Mouse (Mus musculus): Measurements from ENCODE around the gene Mylk4. TPM values are rescaled to one million over a fixed set of nuclear protein-coding genes. Genes with fewer than 3 reads are reported as not detected.

Mylk4 gene
- 0.07 TPM in 1 of 2 replicates, not detected in the other for polyA plus RNA-seq (2014; fragmentation: Nextera tagmentation; extraction: Ambion mirVana)

GRCm38 (mm10) chr13:32783816-32784215 is at the start of gene Mylk4:
Mylk4 (minus strand) TSS chr13:32783954.
- DNase-seq (ENCODE audit: low spot score): no peak
- Histone ChIP-seq H3K27ac (ENCODE audit: low read depth, low read length) (no peak within 1 kb of the TSS), H3K4me2 (ENCODE audit: low read length) (no peak within 1 kb of the TSS), H3K9me3 (replicated peaks; ENCODE audit: control insufficient read depth, low read length) (no peaks in the 10 kb centered on the region), H3K9ac (ENCODE audit: low read length) (no peak within 1 kb of the TSS), H3K27me3 (replicated peaks; ENCODE audit: control insufficient read depth, insufficient read depth, low read length) (no peaks in the 10 kb centered on the region), H3K4me3 (ENCODE audit: low read depth, low read length) (no peak within 1 kb of the TSS), H3K4me1 (ENCODE audit: control insufficient read depth, insufficient read depth, low read length) (no peaks in the 10 kb centered on the region), H3K36me3 (ENCODE audit: control insufficient read depth, insufficient read depth, low read length) (no peaks in the 10 kb centered on the region)
- ATAC-seq: no peak
- WGBS: 85% methylated on average over 8 of the region's 8 CpGs

- Histone ChIP-seq H3K36me3 (ENCODE audit: control insufficient read depth, insufficient read depth, low read length) (no peaks in the 10 kb centered on the region), H3K4me2 (ENCODE audit: low read length) (no peak overlapping the region), H3K9me3 (replicated peaks; ENCODE audit: control insufficient read depth, low read length) (no peaks in the 10 kb centered on the region), H3K27ac (ENCODE audit: low read depth, low read length) (no peak overlapping the region), H3K9ac (ENCODE audit: low read length) (no peak overlapping the region), H3K4me1 (ENCODE audit: control insufficient read depth, insufficient read depth, low read length) (no peaks in the 10 kb centered on the region), H3K27me3 (replicated peaks; ENCODE audit: control insufficient read depth, insufficient read depth, low read length) (no peaks in the 10 kb centered on the region), H3K4me3 (ENCODE audit: low read depth, low read length) (no peak overlapping the region)
- ATAC-seq (no peak), DNase-seq (ENCODE audit: low spot score) (no peak)
- 69% methylated on average over 6 of the region's 6 CpGs for WGBS
Observed at GRCm38 (mm10) chr13:32833237-32833636, 49.5 kb upstream of the Mylk4 start.

- no peaks in the 10 kb centered on the region for H3K36me3 ChIP-seq (ENCODE audit: control insufficient read depth, insufficient read depth, low read length)
- no peak overlapping the region for H3K9ac ChIP-seq (ENCODE audit: low read length)
- H3K9me3 ChIP-seq (replicated peaks; ENCODE audit: control insufficient read depth, low read length): no peaks in the 10 kb centered on the region
- no peak for ATAC-seq
- H3K4me3 ChIP-seq (ENCODE audit: low read depth, low read length): no peak overlapping the region
- H3K4me2 ChIP-seq (ENCODE audit: low read length): no peak overlapping the region
- no peaks in the 10 kb centered on the region for H3K27me3 ChIP-seq (replicated peaks; ENCODE audit: control insufficient read depth, insufficient read depth, low read length)
- WGBS: 70% methylated on average over 3 of the region's 3 CpGs
- no peaks in the 10 kb centered on the region for H3K4me1 ChIP-seq (ENCODE audit: control insufficient read depth, insufficient read depth, low read length)
- no peak for DNase-seq (ENCODE audit: low spot score)
- H3K27ac ChIP-seq (ENCODE audit: low read depth, low read length): no peak overlapping the region
Observed at GRCm38 (mm10) chr13:32832776-32833175, 49.0 kb upstream of the Mylk4 start.

- Histone ChIP-seq H3K27ac (ENCODE audit: low read depth, low read length) (no peak overlapping the region), H3K27me3 (replicated peaks; ENCODE audit: control insufficient read depth, insufficient read depth, low read length) (no peaks in the 10 kb centered on the region), H3K4me1 (ENCODE audit: control insufficient read depth, insufficient read depth, low read length) (no peaks in the 10 kb centered on the region), H3K36me3 (ENCODE audit: control insufficient read depth, insufficient read depth, low read length) (no peaks in the 10 kb centered on the region), H3K9me3 (replicated peaks; ENCODE audit: control insufficient read depth, low read length) (no peaks in the 10 kb centered on the region), H3K4me2 (ENCODE audit: low read length) (no peak overlapping the region), H3K9ac (ENCODE audit: low read length) (no peak overlapping the region), H3K4me3 (ENCODE audit: low read depth, low read length) (no peak overlapping the region)
- 80% methylated on average over 3 of the region's 3 CpGs for WGBS
- ATAC-seq (no peak), DNase-seq (ENCODE audit: low spot score) (no peak)
Observed at GRCm38 (mm10) chr13:32831505-32832273, 47.9 kb upstream of the Mylk4 start.

- Histone ChIP-seq H3K9ac (ENCODE audit: low read length) (no peak overlapping the region), H3K4me1 (ENCODE audit: control insufficient read depth, insufficient read depth, low read length) (no peaks in the 10 kb centered on the region), H3K36me3 (ENCODE audit: control insufficient read depth, insufficient read depth, low read length) (no peaks in the 10 kb centered on the region), H3K27ac (ENCODE audit: low read depth, low read length) (no peak overlapping the region), H3K27me3 (replicated peaks; ENCODE audit: control insufficient read depth, insufficient read depth, low read length) (no peaks in the 10 kb centered on the region), H3K4me3 (ENCODE audit: low read depth, low read length) (no peak overlapping the region), H3K4me2 (ENCODE audit: low read length) (no peak overlapping the region), H3K9me3 (replicated peaks; ENCODE audit: control insufficient read depth, low read length) (no peaks in the 10 kb centered on the region)
- 91% methylated on average over 4 of the region's 4 CpGs for WGBS
- DNase-seq (ENCODE audit: low spot score) (no peak), ATAC-seq (no peak)
Observed at GRCm38 (mm10) chr13:32828886-32829285, 45.1 kb upstream of the Mylk4 start.

- Histone ChIP-seq H3K4me2 (ENCODE audit: low read length) (no peak overlapping the region), H3K4me3 (ENCODE audit: low read depth, low read length) (no peak overlapping the region), H3K36me3 (ENCODE audit: control insufficient read depth, insufficient read depth, low read length) (no peaks in the 10 kb centered on the region; the same call in 1 of the 2 replicates), H3K27ac (ENCODE audit: low read depth, low read length) (no peak overlapping the region), H3K9ac (ENCODE audit: low read length) (no peak overlapping the region), H3K9me3 (replicated peaks; ENCODE audit: control insufficient read depth, low read length) (no peaks in the 10 kb centered on the region), H3K4me1 (ENCODE audit: control insufficient read depth, insufficient read depth, low read length) (no peaks in the 10 kb centered on the region), H3K27me3 (replicated peaks; ENCODE audit: control insufficient read depth, insufficient read depth, low read length) (no peaks in the 10 kb centered on the region)
- DNase-seq (ENCODE audit: low spot score) (peak; percentile 43), ATAC-seq (peak; percentile 55; the same call in 1 of the 2 replicates)
- WGBS: 50% methylated on average over 4 of the region's 4 CpGs
Observed at GRCm38 (mm10) chr13:32827951-32828350, 44.2 kb upstream of the Mylk4 start.

- Histone ChIP-seq H3K27me3 (replicated peaks; ENCODE audit: control insufficient read depth, insufficient read depth, low read length) (no peaks in the 10 kb centered on the region), H3K27ac (ENCODE audit: low read depth, low read length) (no peak overlapping the region), H3K36me3 (ENCODE audit: control insufficient read depth, insufficient read depth, low read length) (peaks cover 4% of the 10 kb centered on the region; the same call in 1 of the 2 replicates), H3K9ac (ENCODE audit: low read length) (no peak overlapping the region), H3K4me1 (ENCODE audit: control insufficient read depth, insufficient read depth, low read length) (no peaks in the 10 kb centered on the region), H3K4me2 (ENCODE audit: low read length) (no peak overlapping the region), H3K9me3 (replicated peaks; ENCODE audit: control insufficient read depth, low read length) (no peaks in the 10 kb centered on the region), H3K4me3 (ENCODE audit: low read depth, low read length) (no peak overlapping the region)
- ATAC-seq (no peak), DNase-seq (ENCODE audit: low spot score) (no peak)
- 82% methylated on average over 3 of the region's 3 CpGs for WGBS
Observed at GRCm38 (mm10) chr13:32827111-32827822, 43.5 kb upstream of the Mylk4 start.

GRCm38 (mm10) chr13:32825546-32825945 is 41.8 kb upstream of the Mylk4 start:
- 92% methylated on average over 8 of the region's 8 CpGs for WGBS
- Histone ChIP-seq H3K9ac (ENCODE audit: low read length) (no peak overlapping the region), H3K9me3 (replicated peaks; ENCODE audit: control insufficient read depth, low read length) (no peaks in the 10 kb centered on the region), H3K4me3 (ENCODE audit: low read depth, low read length) (no peak overlapping the region), H3K4me2 (ENCODE audit: low read length) (no peak overlapping the region), H3K4me1 (ENCODE audit: control insufficient read depth, insufficient read depth, low read length) (no peaks in the 10 kb centered on the region), H3K27ac (ENCODE audit: low read depth, low read length) (no peak overlapping the region), H3K36me3 (ENCODE audit: control insufficient read depth, insufficient read depth, low read length) (peaks cover 17% of the 10 kb centered on the region; the same call in 1 of the 2 replicates), H3K27me3 (replicated peaks; ENCODE audit: control insufficient read depth, insufficient read depth, low read length) (no peaks in the 10 kb centered on the region)
- ATAC-seq (no peak), DNase-seq (ENCODE audit: low spot score) (no peak)
